Mouse (Mus musculus) forebrain, embryonic 13.5 days (tissue): ENCODE results near the gene Dpm1. TPM values are rescaled to one million over a fixed set of nuclear protein-coding genes. Genes with fewer than 3 reads are reported as not detected.

Experiments
- ATAC-seq: fragments of 200-750 bp; cut with Nextera tagmentation; 2 replicates; pipeline ENCODE4 v1.8.0; 2017
- H3K27ac ChIP-seq: fragments of 300-500 bp; sonication (generic); 2 replicates; pipeline ENCODE4 v1.5.1; 2015; ENCODE audit warnings: inconsistent platforms, mild to moderate bottlenecking, moderate library complexity
- H3K27me3 ChIP-seq: fragments of 300-500 bp; sonication (generic); 2 replicates; pipeline ENCODE4 v1.6.1; 2015; ENCODE audit warnings: mild to moderate bottlenecking, inconsistent platforms
- H3K36me3 ChIP-seq: fragments of 300-500 bp; sonication (generic); 2 replicates; pipeline ENCODE4 v1.6.1; 2015; ENCODE audit warnings: mild to moderate bottlenecking, inconsistent platforms; ENCODE audit not compliant: poor library complexity, severe bottlenecking
- H3K4me1 ChIP-seq: fragments of 300-500 bp; sonication (generic); 2 replicates; pipeline ENCODE4 v1.6.1; 2015; ENCODE audit warnings: inconsistent platforms
- H3K4me2 ChIP-seq: fragments of 300-500 bp; sonication (generic); 2 replicates; pipeline ENCODE4 v1.6.1; 2015; ENCODE audit warnings: inconsistent platforms, mild to moderate bottlenecking, moderate library complexity
- H3K4me3 ChIP-seq: fragments of 300-500 bp; sonication (generic); 2 replicates; pipeline ENCODE4 v1.5.1; 2015; ENCODE audit warnings: mild to moderate bottlenecking, inconsistent platforms
- H3K9ac ChIP-seq: fragments of 300-500 bp; sonication (generic); 2 replicates; pipeline ENCODE4 v1.6.1; 2015; ENCODE audit warnings: mild to moderate bottlenecking, inconsistent platforms
- H3K9me3 ChIP-seq: fragments of 300-500 bp; sonication (generic); replicated peaks from 2 replicates; pipeline ENCODE4 v1.6.1; 2016; ENCODE audit warnings: inconsistent platforms
- WGBS: fragments of 180-500 bp; shearing (Covaris S2); methylation state at CpG from one replicate; pipeline ENCODE4 v1.1.7; 2015; 5-methylcytosine and 5-hydroxymethylcytosine counted together
- polyA plus RNA-seq: library from polyadenylated mRNA; unstranded; fragments of >200 nt; fragmentation: Nextera tagmentation; extraction: Ambion mirVana; gene quantifications from 2 replicates; pipeline ENCODE4 v1.2.1, GENCODE M21; 2015

The Dpm1 gene
- polyA plus RNA-seq = 66.4 and 77.3 TPM in 2 replicates

- peak within 1 kb of the TSS; percentile 100 for H3K4me2 ChIP-seq
- ATAC-seq = peak; percentile 91
- H3K4me1 ChIP-seq = peaks cover 37% of the 10 kb centered on the region
- WGBS = under 1% methylated on average over 73 of the region's 73 CpGs
- H3K9ac ChIP-seq = peak within 1 kb of the TSS; percentile 86
- no peaks in the 10 kb centered on the region for H3K27me3 ChIP-seq
- no peaks in the 10 kb centered on the region for H3K9me3 ChIP-seq
- peak within 1 kb of the TSS; percentile 90 for H3K27ac ChIP-seq
- H3K36me3 ChIP-seq = peaks cover 36% of the 10 kb centered on the region
- peak within 1 kb of the TSS; percentile 94 for H3K4me3 ChIP-seq
These were observed at the start of gene Dpm1, which contains the start of the genes Gm20716 and Mocs3 for GRCm38 (mm10) chr2:168230026-168230728. TSS of gene Dpm1 (minus strand) at chr2:168230591. TSS of gene Gm20716 (minus strand) at chr2:168230364. TSS of gene Mocs3 (plus strand) at chr2:168230622.

GRCm38 (mm10) chr2:168274374-168274935 is 44.1 kb upstream of the Dpm1 start:
- no peak overlapping the region for H3K27ac ChIP-seq
- no peak overlapping the region for H3K9ac ChIP-seq
- H3K4me2 ChIP-seq = no peak overlapping the region
- H3K36me3 ChIP-seq = no peaks in the 10 kb centered on the region
- WGBS = 15% methylated on average over 11 of the region's 11 CpGs
- no peak overlapping the region for H3K4me3 ChIP-seq
- H3K9me3 ChIP-seq = no peaks in the 10 kb centered on the region
- H3K4me1 ChIP-seq = peaks cover 15% of the 10 kb centered on the region
- no peak for ATAC-seq
- peaks cover 36% of the 10 kb centered on the region for H3K27me3 ChIP-seq

- H3K27me3 ChIP-seq = peaks cover 27% of the 10 kb centered on the region
- no peak overlapping the region for H3K4me3 ChIP-seq
- H3K27ac ChIP-seq = no peak overlapping the region
- H3K4me2 ChIP-seq = no peak overlapping the region
- H3K9ac ChIP-seq = no peak overlapping the region
- no peaks in the 10 kb centered on the region for H3K9me3 ChIP-seq
- H3K36me3 ChIP-seq = 0 out of 2 replicates have a peak, but pooled peaks cover 3% of the 10 kb centered on the region
- ATAC-seq = no peak
- H3K4me1 ChIP-seq = peaks cover 15% of the 10 kb centered on the region
- 47% methylated on average over 9 of the region's 9 CpGs for WGBS
These were observed 43.0 kb upstream of the Dpm1 start for GRCm38 (mm10) chr2:168273387-168273786.

- H3K36me3 ChIP-seq = 0 out of 2 replicates have a peak, but pooled peaks cover 3% of the 10 kb centered on the region
- H3K4me3 ChIP-seq = no peak overlapping the region
- no peak overlapping the region for H3K9ac ChIP-seq
- H3K9me3 ChIP-seq = no peaks in the 10 kb centered on the region
- H3K4me2 ChIP-seq = no peak overlapping the region
- no peak for ATAC-seq
- H3K4me1 ChIP-seq = no peaks in the 10 kb centered on the region
- 49% methylated on average over 7 of the region's 7 CpGs for WGBS
- H3K27ac ChIP-seq = no peak overlapping the region
- H3K27me3 ChIP-seq = no peaks in the 10 kb centered on the region
These were observed 37.6 kb upstream of the Dpm1 start for GRCm38 (mm10) chr2:168268033-168268432.

- no peak for ATAC-seq
- Histone ChIP-seq H3K4me2 (no peak overlapping the region), H3K27ac (no peak overlapping the region), H3K4me1 (no peaks in the 10 kb centered on the region), H3K36me3 (peaks cover 3% of the 10 kb centered on the region; the same call in 1 of the 2 replicates), H3K9me3 (no peaks in the 10 kb centered on the region), H3K27me3 (no peaks in the 10 kb centered on the region), H3K9ac (no peak overlapping the region), H3K4me3 (no peak overlapping the region)
- WGBS = 88% methylated on average over 10 of the region's 10 CpGs
These were observed 30.5 kb upstream of the Dpm1 start for GRCm38 (mm10) chr2:168260900-168261299.

- no peaks in the 10 kb centered on the region for H3K4me1 ChIP-seq
- peaks cover 3% of the 10 kb centered on the region; the same call in 1 of the 2 replicates for H3K36me3 ChIP-seq
- no peak overlapping the region for H3K4me2 ChIP-seq
- H3K27me3 ChIP-seq = no peaks in the 10 kb centered on the region
- WGBS = 90% methylated on average over 3 of the region's 3 CpGs
- H3K9ac ChIP-seq = no peak overlapping the region
- ATAC-seq = no peak
- no peak overlapping the region for H3K27ac ChIP-seq
- H3K9me3 ChIP-seq = no peaks in the 10 kb centered on the region
- no peak overlapping the region for H3K4me3 ChIP-seq
These were observed 29.7 kb upstream of the Dpm1 start for GRCm38 (mm10) chr2:168260124-168260523.

- H3K4me2 ChIP-seq = no peak overlapping the region
- ATAC-seq = no peak
- H3K9me3 ChIP-seq = no peaks in the 10 kb centered on the region
- H3K9ac ChIP-seq = no peak overlapping the region
- H3K27ac ChIP-seq = no peak overlapping the region
- H3K4me1 ChIP-seq = 0 out of 2 replicates have a peak, but pooled peaks cover 7% of the 10 kb centered on the region
- H3K4me3 ChIP-seq = no peak overlapping the region
- H3K27me3 ChIP-seq = no peaks in the 10 kb centered on the region
- H3K36me3 ChIP-seq = peaks cover 3% of the 10 kb centered on the region; the same call in 1 of the 2 replicates
- 92% methylated on average over 8 of the region's 8 CpGs for WGBS
These were observed 28.7 kb upstream of the Dpm1 start for GRCm38 (mm10) chr2:168259046-168259445.

GRCm38 (mm10) chr2:168257188-168257587 is 26.8 kb upstream of the Dpm1 start:
- Histone ChIP-seq H3K9ac (no peak overlapping the region), H3K36me3 (peaks cover 3% of the 10 kb centered on the region; the same call in 1 of the 2 replicates), H3K9me3 (no peaks in the 10 kb centered on the region), H3K4me1 (peaks cover 15% of the 10 kb centered on the region), H3K4me2 (no peak overlapping the region), H3K27me3 (no peaks in the 10 kb centered on the region), H3K4me3 (no peak overlapping the region), H3K27ac (no peak overlapping the region)
- no peak for ATAC-seq
- 93% methylated on average over 4 of the region's 4 CpGs for WGBS

GRCm38 (mm10) chr2:168256506-168256905 is 26.1 kb upstream of the Dpm1 start:
- no peaks in the 10 kb centered on the region for H3K9me3 ChIP-seq
- no peak overlapping the region for H3K4me3 ChIP-seq
- no peak overlapping the region for H3K4me2 ChIP-seq
- 81% methylated on average over 3 of the region's 3 CpGs for WGBS
- H3K4me1 ChIP-seq = peaks cover 15% of the 10 kb centered on the region
- H3K27ac ChIP-seq = no peak overlapping the region
- ATAC-seq = no peak
- no peaks in the 10 kb centered on the region for H3K27me3 ChIP-seq
- H3K9ac ChIP-seq = no peak overlapping the region
- H3K36me3 ChIP-seq = no peaks in the 10 kb centered on the region

- Histone ChIP-seq H3K9me3 (no peaks in the 10 kb centered on the region), H3K36me3 (no peaks in the 10 kb centered on the region), H3K27ac (peak overlapping the region; percentile 75), H3K9ac (no peak overlapping the region), H3K27me3 (no peaks in the 10 kb centered on the region), H3K4me1 (peaks cover 15% of the 10 kb centered on the region), H3K4me3 (no peak overlapping the region), H3K4me2 (no peak overlapping the region)
- peak; percentile 80 for ATAC-seq
- 55% methylated on average over 7 of the region's 7 CpGs for WGBS
These were observed 23.4 kb upstream of the Dpm1 start for GRCm38 (mm10) chr2:168253822-168254221.

- H3K36me3 ChIP-seq = no peaks in the 10 kb centered on the region
- no peak overlapping the region for H3K9ac ChIP-seq
- H3K27ac ChIP-seq = peak overlapping the region; percentile 10
- no peaks in the 10 kb centered on the region for H3K9me3 ChIP-seq
- 14% methylated on average over 16 of the region's 16 CpGs for WGBS
- H3K4me2 ChIP-seq = peak overlapping the region; percentile 25
- ATAC-seq = no peak
- no peaks in the 10 kb centered on the region for H3K27me3 ChIP-seq
- no peak overlapping the region for H3K4me3 ChIP-seq
- peaks cover 20% of the 10 kb centered on the region for H3K4me1 ChIP-seq
These were observed 22.4 kb upstream of the Dpm1 start for GRCm38 (mm10) chr2:168252639-168253292.

GRCm38 (mm10) chr2:168250270-168250669 is 19.9 kb upstream of the Dpm1 start:
- peaks cover 20% of the 10 kb centered on the region for H3K4me1 ChIP-seq
- H3K27ac ChIP-seq = no peak overlapping the region
- H3K27me3 ChIP-seq = no peaks in the 10 kb centered on the region
- no peak overlapping the region for H3K4me2 ChIP-seq
- no peak overlapping the region for H3K9ac ChIP-seq
- ATAC-seq = no peak
- H3K9me3 ChIP-seq = no peaks in the 10 kb centered on the region
- H3K4me3 ChIP-seq = no peak overlapping the region
- no peaks in the 10 kb centered on the region for H3K36me3 ChIP-seq
- 17% methylated on average over 8 of the region's 8 CpGs for WGBS
